Mouse (Mus musculus) frontal cortex, adult (tissue): ENCODE data around the gene Cep97.
"Not testable (repeated sequence)": the region's sequence is repeated elsewhere in the genome, so short reads cannot be mapped to it uniquely, and the experiment has no call there.

Experiments
- ATAC-seq: cut with Nextera tagmentation; 2 replicates; pipeline ENCODE4 v1.9.2; 2017; ENCODE audit warnings: mild to moderate bottlenecking, moderate library complexity, mixed read lengths; ENCODE audit not compliant: low TSS enrichment

The Cep97 gene

GRCm38 (mm10) chr16:55947876-55948410 is 13.3 kb upstream of the Cep97 start:
- not testable (repeated sequence) for ATAC-seq

DNA sequence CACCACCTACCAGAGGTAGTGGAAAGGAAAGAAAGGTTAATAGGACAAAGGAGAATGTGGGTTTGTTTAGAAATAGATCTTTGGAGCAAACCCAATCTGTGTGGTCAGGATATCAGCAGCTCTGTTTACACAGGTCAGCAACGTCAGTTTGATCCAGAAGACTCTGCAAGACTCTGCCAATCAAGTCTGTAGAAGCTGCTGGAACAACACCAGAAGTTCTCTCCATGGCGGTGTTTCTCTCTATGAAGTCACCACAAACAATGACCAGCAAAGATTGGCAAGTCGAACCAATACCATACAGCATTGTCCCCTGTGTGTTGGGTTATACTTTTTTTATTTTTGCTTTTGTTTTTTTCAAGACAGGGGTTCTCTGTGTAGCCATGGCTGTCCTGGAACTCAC is 12.6 kb upstream of the Cep97 start:
- no peak for ATAC-seq

DNA sequence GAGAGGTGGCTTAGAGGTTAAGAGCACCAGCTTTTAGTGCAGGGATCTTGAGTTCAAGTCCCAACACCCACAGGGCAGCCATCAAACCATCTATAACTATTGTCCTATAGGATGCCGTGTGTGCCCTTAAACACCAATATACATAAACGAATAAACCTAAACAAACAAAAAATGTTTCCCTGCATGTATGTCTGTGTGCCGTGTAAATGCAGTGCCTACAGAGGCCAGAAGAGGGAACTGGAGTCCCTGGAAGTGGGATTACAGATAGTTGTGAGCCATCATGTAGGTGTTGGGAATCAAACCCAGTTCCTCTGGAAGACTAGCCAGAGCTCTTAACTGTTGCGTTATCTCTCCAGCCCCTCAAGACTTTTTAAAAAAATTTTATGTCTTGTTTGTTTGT is 6.1 kb upstream of the Cep97 start:
- ATAC-seq = no peak

DNA sequence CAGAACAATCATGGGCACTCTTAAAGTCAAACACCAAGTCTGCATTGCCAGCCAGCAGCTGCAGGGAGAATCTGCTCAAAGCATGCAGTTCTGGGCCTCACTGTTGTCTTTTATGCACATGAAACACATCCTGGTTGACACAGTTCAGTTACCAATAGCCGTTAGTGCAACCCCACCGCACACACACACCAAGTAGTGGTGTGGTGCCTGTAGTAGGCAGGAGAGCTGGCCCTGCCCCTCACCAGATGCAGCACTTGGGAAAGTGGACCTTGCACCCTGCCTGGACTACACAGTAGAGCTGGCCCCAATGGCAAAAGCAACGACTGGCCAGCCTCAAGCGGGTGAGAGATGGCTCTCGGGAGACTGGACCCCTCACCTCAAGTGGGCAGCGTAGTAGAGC is 5.0 kb upstream of the Cep97 start:
- ATAC-seq = no peak

GRCm38 (mm10) chr16:55938761-55939160 is 4.1 kb upstream of the Cep97 start:
- ATAC-seq = no peak

GRCm38 (mm10) chr16:55933681-55934343 is 843 bp downstream of the Cep97 start:
- ATAC-seq = peak; percentile 45

GRCm38 (mm10) chr16:55924010-55924409 is 10.6 kb downstream of the Cep97 start:
- no peak for ATAC-seq

DNA sequence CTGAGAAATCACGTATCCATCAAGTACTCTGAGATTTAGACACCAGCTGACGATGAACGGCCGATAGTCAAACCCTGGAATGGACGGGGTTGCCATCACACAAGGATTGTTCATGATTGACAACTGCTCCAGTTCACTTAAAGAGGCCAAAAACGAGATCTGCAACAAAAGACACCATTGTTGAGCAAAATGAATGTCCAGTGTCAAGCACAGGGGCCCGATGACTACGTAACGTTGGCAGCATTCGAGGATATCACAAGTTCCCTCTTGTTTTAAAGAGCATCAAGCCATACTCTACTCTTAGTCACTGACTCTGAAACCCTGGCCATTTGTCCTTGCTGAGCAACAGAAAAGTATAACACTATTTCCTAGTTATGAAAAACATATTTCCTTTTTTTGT is 12.6 kb downstream of the Cep97 start:
- ATAC-seq = peak; percentile 74

DNA sequence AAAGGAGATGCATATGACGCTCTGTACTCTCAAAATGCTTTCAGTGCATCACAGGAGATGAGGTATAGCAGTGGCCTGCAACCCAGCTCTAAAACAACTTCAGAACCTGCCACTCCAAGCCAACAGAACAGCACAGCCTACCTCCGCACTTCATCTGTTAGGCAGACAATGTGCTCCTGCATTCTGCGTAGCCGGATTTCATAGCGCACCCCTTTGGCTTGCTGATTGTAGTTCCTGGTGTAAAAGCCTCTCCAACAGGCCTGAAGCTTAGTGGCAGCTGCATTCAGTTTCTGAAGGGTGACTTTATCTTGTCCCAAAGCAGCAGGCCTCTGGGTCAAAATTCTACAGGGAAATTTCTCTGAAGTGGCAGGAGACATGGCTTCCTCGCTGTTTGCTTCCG is 19.9 kb downstream of the Cep97 start:
- no peak for ATAC-seq

- ATAC-seq = no peak
These were observed 24.4 kb downstream of the Cep97 start for GRCm38 (mm10) chr16:55910208-55910793.

DNA sequence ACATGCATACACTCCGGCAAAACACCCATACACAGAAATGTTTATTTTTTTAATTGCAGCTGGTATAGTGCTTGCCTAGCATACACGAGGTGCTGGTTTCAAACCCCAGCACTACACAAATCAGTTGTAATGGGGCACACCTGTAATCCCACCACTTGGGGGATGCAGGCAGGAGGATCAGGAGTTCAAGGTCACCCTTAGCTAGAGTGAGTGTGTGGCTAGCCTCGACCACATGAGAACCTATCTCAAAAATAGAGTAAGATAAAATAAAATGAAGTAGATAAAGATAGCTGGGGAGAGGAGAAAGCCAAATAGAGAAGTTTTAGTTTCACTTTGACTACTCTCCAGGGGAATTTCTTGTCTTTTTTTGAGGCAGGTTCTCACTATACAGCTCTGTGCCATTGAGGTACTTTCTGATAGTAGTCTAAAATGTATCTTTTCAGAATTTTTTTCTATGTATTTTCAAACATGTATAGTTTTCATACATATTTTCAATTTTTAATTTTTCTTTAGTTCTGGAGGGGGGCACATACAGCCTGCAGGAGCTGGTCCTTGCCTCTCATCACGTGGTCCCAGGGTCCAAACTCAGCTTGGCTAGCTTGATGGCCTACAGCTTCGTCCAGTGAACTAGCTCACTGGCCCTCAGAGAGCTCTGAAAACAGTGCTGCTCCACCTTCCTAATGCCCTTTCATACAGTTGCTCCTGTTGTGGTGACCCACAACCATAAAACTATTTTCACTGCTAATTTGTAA is 27.6 kb downstream of the Cep97 start:
- ATAC-seq = no peak

GRCm38 (mm10) chr16:55905370-55905769 is 29.3 kb downstream of the Cep97 start:
- no peak for ATAC-seq

DNA sequence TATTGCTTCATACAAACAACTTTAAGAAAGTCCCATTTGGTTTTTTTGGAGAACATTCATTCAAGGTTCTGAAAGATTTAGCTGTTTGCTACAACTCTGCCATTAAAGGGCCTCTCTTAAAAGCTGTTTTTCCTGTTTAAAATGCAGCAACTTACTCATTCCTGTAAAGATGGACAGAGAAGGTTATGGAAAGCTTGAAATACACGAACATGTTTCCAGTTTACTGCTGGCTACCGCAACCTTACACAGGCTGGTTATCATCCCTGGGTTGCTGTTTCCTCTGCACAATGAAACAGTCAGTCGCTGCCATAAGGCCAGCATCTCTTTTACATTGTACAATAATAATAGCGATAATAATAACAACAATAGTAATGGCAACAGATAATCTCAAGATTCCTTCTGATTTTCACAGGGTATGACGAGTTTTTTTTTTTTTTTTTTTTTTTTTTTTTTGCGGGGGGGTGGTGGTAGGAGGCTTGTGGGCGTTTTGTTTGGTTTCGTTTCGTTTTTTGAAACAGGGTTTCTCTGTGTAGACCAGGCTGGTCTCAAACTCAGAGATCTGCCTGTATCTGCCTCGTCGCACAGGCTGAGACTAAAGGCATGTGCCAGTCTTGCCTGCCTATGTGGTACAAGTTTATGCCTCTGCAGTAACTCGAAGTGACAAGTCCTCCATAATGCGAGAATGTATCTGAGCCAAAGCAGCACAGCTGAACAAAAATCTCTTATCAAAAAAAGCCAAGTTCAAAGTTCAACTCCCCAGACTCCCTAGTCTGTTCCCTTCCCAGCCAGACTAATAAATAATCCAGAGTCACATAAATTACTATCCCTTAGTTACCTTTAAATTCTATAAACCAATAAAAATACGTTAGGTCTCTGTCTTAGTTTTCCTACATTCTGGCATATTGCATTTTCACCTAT is 32.6 kb downstream of the Cep97 start:
- ATAC-seq = no peak

- no peak for ATAC-seq
These were observed 36.2 kb downstream of the Cep97 start for GRCm38 (mm10) chr16:55898385-55899002.

- ATAC-seq = peak; percentile 73
These were observed 39.0 kb downstream of the Cep97 start for GRCm38 (mm10) chr16:55895651-55896095.

DNA sequence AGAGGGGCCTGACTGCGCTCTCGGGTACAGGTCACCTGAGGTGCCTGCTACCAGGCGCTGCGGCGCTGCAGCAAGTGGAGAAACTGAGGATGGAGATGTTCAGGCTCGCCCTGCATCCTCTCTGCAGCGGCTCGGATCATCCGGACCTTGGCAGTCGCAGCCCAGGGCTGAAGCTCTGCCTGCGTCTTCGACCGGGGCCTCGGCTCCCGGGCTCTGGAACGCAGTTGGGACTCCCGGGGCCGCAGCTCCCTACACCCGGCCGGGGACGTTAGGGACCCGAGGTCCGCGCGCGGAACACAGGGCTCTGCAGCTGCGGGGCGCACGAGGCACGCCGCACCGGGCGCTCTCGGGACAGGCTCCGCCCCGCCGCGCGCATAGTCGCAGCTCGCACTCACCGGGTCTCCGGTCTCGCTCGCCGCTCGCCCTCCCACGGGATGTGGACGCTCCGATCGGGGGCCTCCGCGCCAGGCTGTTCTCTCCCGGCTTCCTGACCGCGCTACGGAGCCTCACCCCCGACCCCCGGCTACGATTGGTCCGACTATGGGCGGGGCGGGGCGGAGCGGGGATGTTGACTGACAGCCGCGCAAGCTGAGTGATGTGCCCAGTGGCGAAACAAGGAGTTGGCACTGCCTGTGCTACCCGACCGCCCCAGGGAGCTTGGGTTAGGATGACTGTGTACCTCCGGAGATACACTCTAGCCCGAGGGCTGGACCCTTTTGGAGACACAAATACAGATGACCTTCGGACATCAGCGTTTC is 39.6 kb downstream of the Cep97 start, which contains the start of gene Nxpe3:
TSS of gene Nxpe3 (minus strand) at position 393 of the 758 bp plus-strand sequence.
- peak; percentile 96 for ATAC-seq

GRCm38 (mm10) chr16:55894536-55894892 is 40.1 kb downstream of the Cep97 start:
- ATAC-seq = peak; percentile 25

DNA sequence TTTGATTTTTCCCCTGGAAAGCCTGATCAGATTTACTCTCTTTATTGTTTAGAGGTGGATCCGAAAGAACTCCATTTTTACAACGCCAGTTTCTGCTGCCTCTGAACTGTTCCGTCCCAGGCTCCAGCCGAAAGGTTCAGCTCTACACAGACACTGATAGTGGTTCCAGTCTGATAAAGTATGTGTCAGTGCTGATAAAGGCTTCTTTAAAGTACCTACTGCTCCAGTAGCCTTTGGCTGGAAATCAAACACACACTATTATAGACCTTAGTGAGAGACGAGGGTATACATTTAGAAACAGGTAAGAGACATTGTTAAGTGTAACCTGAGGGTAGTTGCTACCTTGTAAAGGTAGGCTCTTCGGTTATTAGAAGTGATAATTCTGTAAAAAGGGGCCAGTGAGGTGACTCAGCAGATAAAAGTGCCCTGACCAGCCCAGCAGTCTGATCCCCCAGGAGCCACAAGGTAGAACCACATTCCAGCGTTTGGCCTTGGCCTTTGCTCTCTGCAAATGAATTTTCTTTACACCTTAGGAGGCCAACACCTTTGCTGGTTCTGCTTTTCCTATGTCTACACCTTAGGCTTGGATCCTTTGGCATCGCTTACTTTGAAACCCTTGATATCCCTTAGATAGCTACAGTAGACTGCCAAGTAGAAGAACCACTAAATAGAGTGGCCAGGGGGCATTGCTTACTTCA is 41.1 kb downstream of the Cep97 start:
- no peak for ATAC-seq

DNA sequence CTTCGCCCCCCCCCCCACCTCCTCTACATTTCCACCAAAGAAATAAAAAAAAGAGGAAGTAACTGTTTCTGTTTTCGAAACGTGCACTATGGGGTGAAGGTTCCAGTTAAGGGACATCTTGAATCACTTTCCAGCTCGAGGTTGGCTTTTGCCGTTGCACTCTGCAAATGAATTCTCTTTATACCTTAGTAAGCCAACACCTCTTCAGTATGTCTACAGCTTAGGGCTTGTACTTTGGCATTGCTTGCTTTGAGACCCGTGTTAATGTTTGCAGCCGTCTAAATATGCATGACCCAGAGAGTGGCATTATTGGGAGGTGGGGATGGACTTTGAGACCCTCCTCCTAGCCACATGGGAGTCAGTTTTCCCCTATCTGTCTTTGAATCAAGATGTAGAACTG is 42.2 kb downstream of the Cep97 start:
- no peak for ATAC-seq

DNA sequence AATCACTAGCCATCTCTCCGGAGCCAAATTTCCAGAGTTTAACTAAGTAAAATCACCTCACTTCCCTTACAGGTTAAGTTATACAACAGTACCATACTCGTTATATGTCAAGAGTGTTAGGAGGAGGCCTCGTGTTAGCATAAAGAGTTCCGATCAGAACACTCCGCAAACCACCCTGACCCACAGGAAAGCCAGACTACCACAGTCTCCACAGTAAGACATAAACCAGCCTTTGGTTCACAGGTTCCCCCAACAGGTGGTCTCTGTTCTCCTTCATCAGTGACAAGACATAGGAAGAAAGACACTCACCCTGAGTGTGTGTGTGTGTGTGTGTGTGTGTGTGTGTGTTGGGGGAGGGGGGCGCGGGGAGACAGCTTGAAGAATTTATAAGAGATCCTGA is 43.3 kb downstream of the Cep97 start:
- ATAC-seq = no peak
